Mouse (Mus musculus) ovary, postnatal 14 days (tissue): ENCODE data around the gene Rpgrip1.
"Not testable (repeated sequence)": the region's sequence is repeated elsewhere in the genome, so short reads cannot be mapped to it uniquely, and the experiment has no call there.

ENCODE experiments used
- DNase-seq: peaks from one replicate; pipeline ENCODE4 v3.0.0; 2022; ENCODE audit warnings: low spot score

The Rpgrip1 gene

DNA sequence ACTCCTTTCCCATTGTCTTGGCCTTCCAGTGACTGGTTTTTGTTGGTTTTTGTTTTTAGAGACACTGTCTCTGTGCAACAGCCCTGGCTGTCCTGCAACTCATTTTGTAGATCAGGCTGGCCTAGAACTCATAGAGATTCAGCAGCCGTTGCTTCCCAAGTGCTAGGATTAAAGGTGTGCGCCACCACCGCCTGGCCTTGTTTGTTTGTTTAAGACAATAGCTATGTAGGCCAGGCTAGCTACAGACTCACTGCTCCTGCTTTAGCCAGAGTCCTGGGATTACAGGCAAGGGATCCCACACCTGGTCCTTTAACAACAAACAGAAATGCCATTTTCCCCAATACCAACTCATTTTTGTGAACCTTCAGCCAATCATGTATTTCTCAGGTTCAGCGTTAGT, at the start of gene Rpgrip1:
Gene Rpgrip1 (plus strand): TSS at position 359 of the 400 bp plus-strand sequence.
- DNase-seq: no peak

DNA sequence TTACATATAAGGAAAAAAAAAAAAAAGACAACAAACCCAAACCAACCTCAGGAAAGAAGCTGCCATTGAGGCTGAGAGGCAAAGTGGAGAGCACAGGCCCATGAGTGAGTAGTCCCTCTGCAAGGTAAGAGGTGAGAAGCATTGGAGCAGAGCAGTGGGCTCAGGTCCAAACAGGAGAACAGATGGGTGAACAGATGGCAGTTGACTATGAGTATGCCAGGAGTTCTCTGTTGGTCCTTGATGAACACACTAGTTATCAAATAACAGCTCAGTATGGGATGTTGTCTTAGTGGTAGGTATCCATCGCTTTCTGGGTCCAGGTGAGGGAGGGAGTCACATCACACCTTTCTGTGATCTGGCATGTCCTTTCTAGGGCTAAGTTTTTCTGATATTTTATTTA, 49.7 kb upstream of the Rpgrip1 start:
- no peak for DNase-seq

DNA sequence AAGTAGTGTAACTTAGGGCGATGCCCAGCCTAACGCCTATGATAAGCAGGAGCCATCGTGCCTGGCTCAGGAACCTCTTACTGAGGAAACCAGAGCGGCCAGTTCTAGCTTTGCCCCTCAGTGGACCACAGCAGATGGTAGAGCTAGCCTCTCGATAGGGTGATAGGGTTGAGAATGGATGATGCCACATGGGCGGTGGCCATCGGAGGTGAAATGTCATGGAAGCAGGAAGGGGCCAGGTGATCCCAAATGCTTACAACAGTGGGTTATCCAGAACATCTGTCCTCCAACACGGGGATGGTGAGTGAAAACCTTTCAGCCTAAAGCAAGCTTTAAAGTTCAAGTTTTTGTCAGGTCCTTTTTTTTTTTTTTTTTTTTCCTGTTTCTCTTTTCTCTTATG, 48.7 kb upstream of the Rpgrip1 start:
- no peak for DNase-seq

GRCm38 (mm10) chr14:52066135-52066534, 44.4 kb upstream of the Rpgrip1 start:
- no peak for DNase-seq

DNA sequence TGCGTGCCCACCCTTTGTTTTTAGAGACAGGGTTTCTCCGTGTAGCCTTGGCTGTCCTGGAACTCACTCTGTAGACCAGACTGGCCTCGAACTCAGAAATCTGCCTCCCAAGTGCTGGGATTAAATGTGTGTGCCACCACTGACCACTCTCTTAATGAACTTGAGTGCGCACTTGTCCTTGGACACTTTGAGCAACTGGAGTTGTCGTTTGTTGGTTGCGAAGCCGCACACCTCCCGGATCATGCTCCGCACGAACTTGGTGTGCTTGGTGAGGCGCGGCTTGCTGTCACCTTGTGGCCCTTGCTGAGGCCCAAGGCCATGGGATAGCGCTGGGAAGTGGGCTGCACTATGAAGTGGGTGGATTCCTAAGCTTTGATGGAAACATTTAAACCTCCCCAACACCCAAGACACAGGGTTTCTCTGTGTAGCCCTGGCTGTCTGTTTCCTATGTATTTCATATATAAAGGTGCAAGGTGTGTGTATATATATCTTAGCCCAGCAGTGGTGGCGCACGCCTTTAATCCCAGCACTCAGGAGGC, 38.8 kb upstream of the Rpgrip1 start:
- DNase-seq: no peak

DNA sequence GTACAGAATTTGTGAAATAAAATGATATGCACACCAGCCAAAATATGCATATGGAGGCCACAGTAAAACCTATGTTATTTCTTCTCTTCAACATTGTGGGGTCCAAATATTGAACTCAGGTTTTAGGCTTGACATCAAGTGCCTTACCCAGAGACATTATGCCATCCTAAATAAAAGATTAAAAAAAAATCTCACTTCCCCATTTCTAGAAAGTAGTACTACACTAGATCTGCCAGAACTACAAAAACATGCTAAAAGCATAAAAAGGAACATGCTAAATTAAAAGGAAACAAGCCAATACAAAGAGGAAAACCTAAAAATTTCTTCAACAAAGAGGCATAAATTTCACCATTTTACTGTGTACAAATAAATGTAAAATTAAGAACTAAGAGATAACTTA, 27.4 kb upstream of the Rpgrip1 start:
- DNase-seq: no peak

DNA sequence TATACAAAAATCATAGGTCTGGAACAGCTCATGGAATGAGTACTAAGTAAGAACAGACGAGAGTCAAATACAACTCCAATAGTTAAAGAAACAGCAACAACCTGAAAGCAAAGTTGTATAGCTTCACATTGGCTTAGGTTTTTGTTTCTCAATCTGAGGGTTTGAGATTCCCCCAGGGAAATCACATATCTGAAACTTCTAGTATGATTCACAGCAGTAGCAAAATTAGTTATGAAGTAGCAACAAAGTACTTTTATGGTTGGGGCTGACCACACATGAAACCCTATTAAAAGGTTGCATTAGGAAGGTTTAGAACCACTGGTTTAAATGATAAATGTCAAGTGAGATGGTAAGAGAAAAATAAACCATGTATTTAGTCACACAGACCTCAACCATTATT, 16.0 kb upstream of the Rpgrip1 start:
- no peak for DNase-seq

GRCm38 (mm10) chr14:52097191-52097590, 13.3 kb upstream of the Rpgrip1 start:
- not testable (repeated sequence) for DNase-seq

DNA sequence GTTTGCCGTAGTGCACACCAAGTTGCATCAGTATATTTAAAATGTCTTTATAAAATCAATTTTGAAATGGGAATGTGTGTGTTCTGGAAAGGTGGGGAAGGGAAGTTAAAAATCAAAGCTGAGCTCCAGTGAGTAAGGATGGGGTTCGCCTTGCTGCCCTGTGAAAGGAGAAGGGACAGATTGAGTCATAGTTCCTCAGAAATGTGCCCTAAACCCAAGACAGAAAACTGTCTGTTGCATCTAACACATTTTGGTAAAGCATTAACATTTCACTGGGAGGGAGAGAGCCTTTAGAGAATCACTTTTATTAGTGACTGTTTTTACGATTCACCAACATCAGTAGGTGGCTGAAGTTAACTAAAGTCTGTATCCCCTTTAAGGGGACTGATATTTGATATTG, 12.1 kb upstream of the Rpgrip1 start:
- DNase-seq: not testable (repeated sequence)

DNA sequence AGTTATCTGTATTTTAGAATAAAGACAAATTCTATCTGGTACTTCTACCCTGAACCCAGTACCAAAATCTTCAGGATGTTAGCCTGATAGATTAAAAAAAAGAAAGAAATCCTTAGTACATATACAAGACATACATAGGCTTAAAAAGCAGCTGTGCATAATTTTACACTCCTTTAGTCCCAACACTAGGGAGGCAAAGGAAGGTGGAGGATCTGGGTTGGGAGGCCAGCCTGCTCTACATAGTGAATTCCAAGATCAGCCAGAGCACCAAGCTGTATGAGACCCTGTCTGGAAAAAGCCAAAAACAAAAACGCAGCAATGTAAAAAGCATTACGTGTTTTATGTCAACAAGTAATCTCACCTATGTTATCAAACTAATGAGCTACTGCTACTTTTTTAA, 10.9 kb upstream of the Rpgrip1 start:
- DNase-seq: no peak

- DNase-seq: no peak
These were observed 10.1 kb upstream of the Rpgrip1 start for GRCm38 (mm10) chr14:52100170-52100960.

DNA sequence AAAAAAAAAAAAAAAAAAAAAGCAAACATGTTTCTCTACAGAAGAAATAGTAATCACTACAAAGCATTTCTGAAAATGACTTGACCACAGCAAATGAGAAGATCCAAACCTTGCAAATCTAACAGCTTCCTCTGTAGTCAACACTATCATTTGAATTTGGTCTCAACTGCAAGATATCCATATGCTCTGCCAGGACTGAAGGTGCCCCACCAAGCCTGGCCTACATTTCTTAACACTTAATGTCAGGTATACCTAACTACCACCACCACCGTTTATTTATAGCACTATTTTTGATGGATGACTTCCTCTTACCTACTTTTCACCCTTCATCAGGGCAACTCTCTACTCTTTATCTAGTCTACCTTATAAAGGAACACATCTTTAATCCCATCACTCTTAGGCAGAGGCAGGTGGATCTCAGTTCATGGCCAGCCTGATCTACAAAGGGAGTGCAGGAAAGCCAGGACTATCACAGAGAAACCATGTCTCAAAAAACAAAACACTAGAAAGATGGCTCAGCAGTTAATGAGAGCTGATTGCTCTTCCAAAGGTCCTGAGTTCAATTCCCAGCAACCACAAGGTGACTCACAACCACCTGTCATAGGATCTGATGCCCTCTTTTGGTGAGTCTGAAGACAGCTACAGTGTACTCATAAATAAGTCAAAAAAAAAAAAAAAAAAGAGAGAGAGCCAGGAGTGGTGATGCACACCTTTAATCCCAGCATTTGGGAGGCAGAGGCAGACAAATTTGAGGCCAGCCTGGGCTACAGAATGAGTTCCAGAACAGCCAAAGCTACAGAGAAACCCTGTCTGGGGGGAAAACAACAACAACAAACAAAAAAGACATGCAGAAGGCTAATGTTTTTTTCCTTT, 9.0 kb upstream of the Rpgrip1 start:
- DNase-seq: no peak

DNA sequence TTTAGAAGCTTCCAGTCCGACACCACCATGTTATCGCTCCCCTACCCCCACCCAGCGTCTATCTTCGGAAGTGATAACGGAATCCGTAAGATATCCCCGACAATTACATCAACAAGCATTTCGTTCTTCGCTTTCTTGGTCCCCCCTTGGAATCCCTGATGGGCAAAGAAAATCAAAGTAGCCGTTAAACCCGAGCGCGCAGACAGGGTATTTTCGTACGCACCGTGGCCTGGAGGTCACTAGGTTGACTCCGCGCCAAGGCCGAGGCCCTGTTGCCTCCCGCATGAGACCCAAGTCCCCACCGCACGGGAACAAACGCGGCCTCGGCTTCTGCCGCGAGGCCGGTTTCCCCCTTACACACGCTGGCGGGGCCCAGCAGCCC, 7.0 kb upstream of the Rpgrip1 start:
- DNase-seq: no peak

DNA sequence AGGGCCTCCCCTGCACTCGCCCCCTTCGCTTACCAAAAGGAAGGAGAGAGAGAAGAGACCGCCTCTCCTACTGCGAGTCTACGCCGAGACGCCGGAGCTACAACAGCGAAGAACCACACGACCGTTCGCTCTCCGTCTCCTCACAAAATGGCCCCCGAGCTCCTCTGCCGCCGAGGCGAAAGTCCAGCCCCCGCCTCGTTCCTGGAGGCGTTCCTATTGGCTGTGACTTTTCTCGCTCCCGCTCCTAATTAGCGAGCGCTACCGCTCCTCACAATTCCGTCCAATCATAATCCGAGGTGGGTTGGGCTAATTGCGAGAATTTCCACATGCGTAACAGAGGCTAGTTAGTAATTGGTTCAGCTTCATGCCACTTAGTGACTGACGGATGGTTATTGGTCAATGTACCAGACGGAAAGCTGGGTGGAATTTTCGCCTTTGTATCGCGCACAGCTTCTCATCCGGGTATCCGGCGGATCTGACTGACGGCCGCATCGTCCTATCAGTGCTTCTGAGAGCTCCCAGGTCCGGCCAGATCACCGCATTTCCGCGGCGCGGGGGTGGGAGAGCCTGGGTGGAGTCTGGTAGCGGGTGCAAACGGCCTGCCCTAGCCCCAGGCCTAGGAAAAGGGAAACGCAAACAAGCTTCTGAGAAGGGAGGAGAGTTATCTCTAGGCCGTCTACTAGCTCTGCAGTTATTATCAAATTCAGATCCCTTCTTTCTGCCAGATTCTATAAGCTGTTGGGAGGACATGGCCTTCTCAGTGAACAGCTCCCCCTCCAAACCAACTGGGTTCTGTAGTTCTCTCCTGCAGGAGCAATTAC, 6.4 kb upstream of the Rpgrip1 start, which contains the start of gene Hnrnpc:
Gene Hnrnpc (minus strand): TSS at position 173 of the 821 bp plus-strand sequence.
- DNase-seq: peak; percentile 100

DNA sequence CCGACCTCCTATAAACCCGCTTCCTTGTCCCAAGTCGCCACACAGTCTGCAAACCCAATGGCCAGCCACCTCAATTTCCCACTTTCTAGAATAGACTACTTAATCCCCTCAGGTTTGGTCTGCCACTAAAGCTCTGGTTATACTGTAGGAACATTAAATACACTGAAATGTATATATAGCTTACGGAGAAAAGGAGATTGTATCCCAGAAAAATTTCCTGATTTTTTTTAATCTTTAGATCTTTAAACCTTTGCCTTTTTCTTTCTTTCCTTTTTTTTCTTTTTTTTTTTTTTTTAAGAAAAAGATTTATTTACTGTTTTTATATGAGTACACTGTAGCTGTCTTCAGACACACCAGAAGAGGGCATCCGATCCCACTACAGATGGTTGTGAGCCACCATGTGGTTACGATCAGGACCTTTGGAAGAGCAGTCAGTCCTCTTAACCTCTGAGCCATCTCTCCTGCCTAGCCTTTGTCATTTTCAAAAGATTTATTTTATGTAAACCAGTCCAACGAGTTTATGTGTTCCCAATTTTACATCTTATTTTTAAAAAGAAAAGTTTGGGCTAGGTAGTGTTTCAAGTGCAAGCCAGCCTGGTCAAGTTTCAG, 5.7 kb upstream of the Rpgrip1 start:
- DNase-seq: no peak

- DNase-seq: no peak
These were observed 5.2 kb upstream of the Rpgrip1 start for GRCm38 (mm10) chr14:52105308-52105707.

GRCm38 (mm10) chr14:52106741-52107140, 3.8 kb upstream of the Rpgrip1 start:
- DNase-seq: peak; percentile 27

DNA sequence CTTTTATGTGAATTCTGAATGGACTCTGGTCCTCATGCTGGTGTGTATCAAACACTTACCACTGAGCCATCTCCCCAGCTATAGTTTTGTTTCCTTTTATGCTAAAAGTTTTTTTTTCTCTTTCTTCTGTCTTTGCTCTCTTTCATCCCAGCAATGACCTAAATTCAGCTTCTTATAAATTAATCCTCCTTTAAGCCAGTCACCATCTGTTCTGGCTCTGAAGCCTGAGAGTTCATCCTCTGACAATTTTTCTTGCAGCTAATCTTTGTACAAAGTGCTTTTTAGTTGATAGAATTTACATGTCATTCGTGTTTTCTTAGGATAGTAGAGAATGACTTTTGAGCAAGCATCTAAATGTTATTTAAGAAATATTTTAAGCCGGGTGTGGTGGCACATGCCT, 2.5 kb upstream of the Rpgrip1 start:
- DNase-seq: no peak

- DNase-seq: no peak
These were observed 3.6 kb downstream of the Rpgrip1 start for GRCm38 (mm10) chr14:52114101-52114500.

GRCm38 (mm10) chr14:52117241-52117640, 6.7 kb downstream of the Rpgrip1 start:
- DNase-seq: no peak

DNA sequence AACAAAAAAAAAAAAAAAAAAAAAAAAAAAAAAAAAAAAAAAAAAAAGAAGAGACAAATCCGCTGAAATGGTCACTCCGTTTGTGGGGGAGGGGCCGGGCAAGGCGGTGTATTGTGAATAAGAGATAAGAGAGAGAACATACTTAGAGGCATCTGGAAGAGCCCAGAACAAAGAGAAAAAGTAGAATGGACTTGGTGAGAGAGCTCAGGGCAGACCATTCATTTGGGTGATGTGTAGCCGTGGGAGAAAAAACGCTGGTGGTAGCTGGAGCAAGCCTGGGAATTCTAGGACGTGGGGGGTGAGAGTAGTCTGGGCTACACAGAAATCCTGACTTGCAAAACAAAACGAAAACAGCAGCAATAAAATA, 7.9 kb downstream of the Rpgrip1 start:
- DNase-seq: no peak
